Mouse (Mus musculus) E14TG2a.4 (cell line): ENCODE data around the gene Wnt3a.

Experiments used
- CTCF ChIP-seq: conservative IDR thresholded peaks from 2 replicates; pipeline ENCODE4 v1.5.1; 2014; ENCODE audit warnings: low read length
- NANOG ChIP-seq: IDR thresholded peaks from 2 replicates; pipeline ENCODE4 v1.6.1; 2014; ENCODE audit warnings: borderline replicate concordance, low read length, mixed read lengths

- TF ChIP-seq CTCF (no peak), NANOG (no peak)
Measured at GRCm38 (mm10) chr11:59337955-59338735, 47.6 kb upstream of the Wnt3a start.
